Mouse (Mus musculus) megakaryocyte, embryonic 14.5 days (primary cell): ENCODE measurements around the gene Enpp1.

Source experiments
- FLI1 ChIP-seq: IDR thresholded peaks from 2 replicates; pipeline ENCODE4 v1.6.1; 2012; ENCODE audit warnings: low read length, inconsistent platforms, mixed read lengths
- GATA1 ChIP-seq: IDR thresholded peaks from 3 replicates; pipeline ENCODE4 v1.6.1; 2012; ENCODE audit warnings: mixed read lengths, low read length, inconsistent platforms, borderline replicate concordance

DNA sequence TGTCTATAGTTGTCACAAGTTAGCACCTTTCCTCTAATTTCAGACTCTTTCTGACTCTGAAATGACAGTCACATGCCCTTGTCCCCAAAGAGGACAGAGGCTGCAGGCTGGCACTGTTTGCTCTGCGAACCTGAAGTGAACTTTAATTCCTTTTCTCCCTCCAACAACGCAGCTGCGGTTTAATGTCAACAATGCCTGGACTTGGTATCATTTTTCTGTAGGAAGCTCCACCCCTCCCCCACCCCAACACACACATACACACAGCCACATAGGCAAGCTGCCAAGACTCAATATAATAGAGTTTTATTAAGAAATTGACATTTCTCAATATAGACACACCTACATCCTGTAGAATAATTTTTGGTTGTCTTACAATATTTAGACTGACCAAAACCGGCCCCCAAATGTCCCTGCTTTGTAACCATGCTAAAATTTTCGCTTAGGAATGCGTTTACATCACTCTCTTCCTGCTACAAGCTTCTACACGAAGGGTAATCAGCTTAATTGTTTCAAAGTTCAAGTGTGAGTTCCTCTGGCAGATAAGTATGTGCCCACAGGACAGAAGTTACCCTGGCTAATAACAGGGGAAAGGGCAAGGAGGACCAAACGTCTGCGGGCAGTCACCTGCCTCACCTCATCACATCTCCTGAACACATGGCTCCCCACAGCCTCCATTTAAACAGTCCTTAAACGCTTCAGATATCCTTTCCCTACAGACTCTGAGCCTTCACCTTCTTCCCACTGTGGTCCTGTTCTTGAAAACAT is 73.5 kb downstream of the Enpp1 start:
- TF ChIP-seq GATA1 (no peak), FLI1 (no peak)
